8 mouse cellular contexts compared by ENCODE assay signal in the genomic region with DNA sequence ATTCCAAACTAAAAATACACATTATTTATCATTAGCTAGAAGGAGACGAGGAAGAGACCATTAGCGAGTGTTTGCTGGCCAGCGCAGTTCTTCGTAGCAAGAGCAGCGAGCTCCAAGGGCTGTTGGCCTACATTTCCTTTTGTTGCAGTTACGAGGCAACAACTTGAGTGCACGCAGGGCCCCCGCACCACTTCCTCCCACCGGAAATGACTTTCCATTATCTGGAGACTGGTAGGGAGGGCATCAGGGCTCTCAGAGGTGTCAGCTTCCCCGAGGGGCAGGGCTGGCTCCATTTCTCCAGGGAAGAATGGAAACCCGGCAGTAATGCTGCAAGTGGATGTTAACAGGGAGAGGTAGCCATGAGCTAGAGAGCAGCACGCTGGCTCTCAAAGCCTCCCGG.
DNase-seq lines count a peak whose midpoint lies in the region; ATAC-seq and TF ChIP-seq lines count a peak whose summit lies in the region.

No protein-coding gene starts in this region.

- ATAC-seq in midbrain, embryonic 11.5 days (ENCODE audit: low FRiP score) = no peak
- ATAC-seq in limb, embryonic 12.5 days (ENCODE audit: insufficient number of reproducible peaks, insufficient read depth, low FRiP score, low TSS enrichment, low read depth) = no peak

- no peak for DNase-seq in midbrain, embryonic 10.5 days (ENCODE audit: low spot score)
- no peak for DNase-seq in midbrain, embryonic 11.5 days (ENCODE audit: low spot score, missing footprints)
- peak; percentile 43 for DNase-seq in brain, embryonic 14.5 days (ENCODE audit: low read depth)
- peak; percentile 77 to 81 for DNase-seq in thymus, postnatal 10 days (ENCODE audit: low spot score in 2 of 2)
- DNase-seq in adrenal gland, postnatal 36 days = no peak
- DNase-seq in gastrocnemius, adult 2 months = no peak
- DNase-seq in kidney, adult 9 months = no peak

- no peak for TF ChIP-seq CTCF in brain, embryonic 14.5 days (IDR thresholded peaks at IDR 0.05; ENCODE audit: borderline replicate concordance, extremely low read depth, insufficient read depth, insufficient read length)
- no peak for TF ChIP-seq CTCF in gastrocnemius, adult 2 months (IDR thresholded peaks at IDR 0.05)

- no peak overlapping the region for H3K4me2 ChIP-seq in midbrain, embryonic 11.5 days
- H3K4me2 ChIP-seq in limb, embryonic 12.5 days = no peak overlapping the region

- 0 out of 2 replicates have a peak, but pooled peaks cover under 1% of the 10 kb centered on the region for H3K27me3 ChIP-seq in midbrain, embryonic 10.5 days (ENCODE audit: low read depth, poor library complexity, severe bottlenecking)
- H3K27me3 ChIP-seq in midbrain, embryonic 11.5 days (ENCODE audit: control insufficient read depth, insufficient read depth, low read length) = no peaks in the 10 kb centered on the region
- H3K27me3 ChIP-seq in limb, embryonic 12.5 days = no peaks in the 10 kb centered on the region; the same call in 1 of the 2 replicates

- H3K9me3 ChIP-seq in midbrain, embryonic 10.5 days (replicated peaks) = no peaks in the 10 kb centered on the region
- H3K9me3 ChIP-seq in midbrain, embryonic 11.5 days (ENCODE audit: control insufficient read depth, low read length) = no peaks in the 10 kb centered on the region
- no peaks in the 10 kb centered on the region for H3K9me3 ChIP-seq in limb, embryonic 12.5 days

- TF ChIP-seq POLR2A in brain, embryonic 14.5 days (IDR thresholded peaks at IDR 0.05; ENCODE audit: borderline replicate concordance, extremely low read depth, insufficient read depth, insufficient read length, poor library complexity, severe bottlenecking) = no peak

- 69% methylated on average over 13 of the region's 13 CpGs for WGBS in midbrain, embryonic 10.5 days
- 73% methylated on average over 13 of the region's 13 CpGs for WGBS in midbrain, embryonic 11.5 days
- 34% methylated on average over 13 of the region's 13 CpGs for whole genome bisulfite sequencing in limb, embryonic 12.5 days

- peaks cover 11% of the 10 kb centered on the region for H3K4me1 ChIP-seq in midbrain, embryonic 10.5 days
- 0 out of 2 replicates have a peak, but pooled peaks cover 2% of the 10 kb centered on the region for H3K4me1 ChIP-seq in midbrain, embryonic 11.5 days (ENCODE audit: control insufficient read depth, insufficient read depth, low read length)
- H3K4me1 ChIP-seq in limb, embryonic 12.5 days (replicated peaks) = peaks cover 14% of the 10 kb centered on the region

- intact Hi-C loops in gastrocnemius, adult 2 months (cut with DNase I) = no loop called here

- H3K4me3 ChIP-seq in midbrain, embryonic 10.5 days = no peak overlapping the region
- H3K4me3 ChIP-seq in midbrain, embryonic 11.5 days (ENCODE audit: low read depth, low read length) = no peak overlapping the region
- H3K4me3 ChIP-seq in limb, embryonic 12.5 days (replicated peaks) = no peak overlapping the region
- no peak overlapping the region for H3K4me3 ChIP-seq in gastrocnemius, adult 2 months

- no peaks in the 10 kb centered on the region for H3K36me3 ChIP-seq in midbrain, embryonic 10.5 days
- no peaks in the 10 kb centered on the region for H3K36me3 ChIP-seq in midbrain, embryonic 11.5 days (ENCODE audit: control insufficient read depth, insufficient read depth, low read length)
- H3K36me3 ChIP-seq in limb, embryonic 12.5 days = no peaks in the 10 kb centered on the region

- H3K27ac ChIP-seq in midbrain, embryonic 10.5 days (replicated peaks) = 0 out of 2 replicates have a peak overlapping the region, but pooled peaks have one; percentile 33
- H3K27ac ChIP-seq in midbrain, embryonic 11.5 days (ENCODE audit: low read depth, low read length) = no peak overlapping the region
- H3K27ac ChIP-seq in limb, embryonic 12.5 days = 0 out of 2 replicates have a peak overlapping the region, but pooled peaks have one; percentile 4
- H3K27ac ChIP-seq in gastrocnemius, adult 2 months = no peak overlapping the region

- H3K9ac ChIP-seq in midbrain, embryonic 11.5 days (ENCODE audit: low read length) = no peak overlapping the region
- no peak overlapping the region for H3K9ac ChIP-seq in limb, embryonic 12.5 days (replicated peaks)

Comparison
In these comparisons a context has a peak if more than half of its experiments do, and no peak if none do; other contexts are left out.
1. H3K27ac ChIP-seq: peak in midbrain, embryonic 10.5 days (single experiment) and limb, embryonic 12.5 days (single experiment); none in midbrain, embryonic 11.5 days (single experiment) and gastrocnemius, adult 2 months (single experiment).
2. DNase-seq: peak in brain, embryonic 14.5 days (single experiment) and thymus, postnatal 10 days (2 of 2); none in midbrain, embryonic 10.5 days (single experiment), midbrain, embryonic 11.5 days (single experiment), adrenal gland, postnatal 36 days (0 of 2), gastrocnemius, adult 2 months (single experiment) and kidney, adult 9 months (single experiment).